In genomic region chr14:21335691-21336314, GRCm38 (mm10) we compare ENCODE assay signal across 17 mouse cellular contexts.
DNase-seq lines count a peak whose midpoint lies in the region; ATAC-seq and TF ChIP-seq lines count a peak whose summit lies in the region.
"Had no signal": no experiment of that assay in that cellular context is flagged by ENCODE, and none has a peak within 500 bp of the region (broad histone marks: within the 10 kb centered on the region; RNA-seq: fewer than 3 reads in every experiment).

No protein-coding gene starts in this region.

- no peak overlapping the region for H3K4me3 ChIP-seq in intestine, embryonic 14.5 days (ENCODE audit: low read depth, low read length)
- no peak overlapping the region for H3K4me3 ChIP-seq in intestine, embryonic 15.5 days (replicated peaks)
- H3K4me3 ChIP-seq: embryonic facial prominence, embryonic 12.5 days; forebrain, embryonic 13.5 days; limb, embryonic 12.5 days; liver, embryonic 15.5 days; midbrain, embryonic 12.5 days; stomach, embryonic 15.5 days had no signal

- ATAC-seq in frontal cortex, adult (ENCODE audit: low TSS enrichment), result 0 out of 2 replicates have a peak, but pooled peaks have one; percentile 50
- ATAC-seq in intestine, embryonic 14.5 days (replicated peaks; ENCODE audit: low FRiP score, low TSS enrichment, low read depth), result no peak
- no peak for ATAC-seq in intestine, embryonic 15.5 days
- ATAC-seq: forebrain, embryonic 13.5 days had no signal

- H3K9me3 ChIP-seq in intestine, embryonic 14.5 days (ENCODE audit: control insufficient read depth, low read length), result no peaks in the 10 kb centered on the region
- H3K9me3 ChIP-seq in intestine, embryonic 15.5 days, result no peaks in the 10 kb centered on the region
- H3K9me3 ChIP-seq: embryonic facial prominence, embryonic 12.5 days; forebrain, embryonic 13.5 days; limb, embryonic 12.5 days; liver, embryonic 15.5 days; midbrain, embryonic 12.5 days; stomach, embryonic 15.5 days had no signal

- no peaks in the 10 kb centered on the region for H3K36me3 ChIP-seq in intestine, embryonic 14.5 days (ENCODE audit: control insufficient read depth, insufficient read depth, low read length)
- H3K36me3 ChIP-seq in intestine, embryonic 15.5 days, result no peaks in the 10 kb centered on the region
- H3K36me3 ChIP-seq: embryonic facial prominence, embryonic 12.5 days; liver, embryonic 15.5 days; midbrain, embryonic 12.5 days; stomach, embryonic 15.5 days had no signal

- 78% methylated on average over 11 of the region's 11 CpGs for WGBS in intestine, embryonic 14.5 days
- WGBS in intestine, embryonic 15.5 days, result 80% methylated on average over 11 of the region's 11 CpGs

- no peak for TF ChIP-seq POLR2A in brain, embryonic 14.5 days (IDR thresholded peaks at IDR 0.05; ENCODE audit: borderline replicate concordance, extremely low read depth, insufficient read depth, insufficient read length, poor library complexity, severe bottlenecking)

- no peaks in the 10 kb centered on the region for H3K4me1 ChIP-seq in intestine, embryonic 14.5 days (replicated peaks; ENCODE audit: control insufficient read depth, insufficient read depth, low read length)
- H3K4me1 ChIP-seq in intestine, embryonic 15.5 days (replicated peaks), result no peaks in the 10 kb centered on the region
- H3K4me1 ChIP-seq: embryonic facial prominence, embryonic 12.5 days; liver, embryonic 15.5 days; stomach, embryonic 15.5 days had no signal

- no peak for TF ChIP-seq CTCF in brain, embryonic 14.5 days (IDR thresholded peaks at IDR 0.05; ENCODE audit: borderline replicate concordance, extremely low read depth, insufficient read depth, insufficient read length)

- no peak for DNase-seq in frontal cortex, postnatal 14 days (ENCODE audit: low spot score in 2 of 2)
- DNase-seq in intestine, embryonic 14.5 days (ENCODE audit: low spot score), result peak; percentile 48
- peak; percentile 30 for DNase-seq in brain, embryonic 14.5 days (ENCODE audit: low read depth)
- DNase-seq in retina, embryonic 14.5 days (ENCODE audit: low spot score), result peak; percentile 22
- DNase-seq in urinary bladder, postnatal 25 days (ENCODE audit: low spot score), result no peak
- DNase-seq: cerebellum, adult 11 months; kidney, adult 11 months; kidney, postnatal 10 days; lung, postnatal 14 days had no signal

- H3K27ac ChIP-seq in intestine, embryonic 14.5 days (ENCODE audit: low read depth), result no peak overlapping the region
- H3K27ac ChIP-seq in intestine, embryonic 15.5 days, result no peak overlapping the region
- H3K27ac ChIP-seq: embryonic facial prominence, embryonic 12.5 days; forebrain, embryonic 13.5 days; limb, embryonic 12.5 days; liver, embryonic 15.5 days; midbrain, embryonic 12.5 days; stomach, embryonic 15.5 days had no signal

- H3K9ac ChIP-seq in intestine, embryonic 14.5 days (ENCODE audit: low read length), result no peak overlapping the region
- H3K9ac ChIP-seq in intestine, embryonic 15.5 days, result no peak overlapping the region
- H3K9ac ChIP-seq: embryonic facial prominence, embryonic 12.5 days; forebrain, embryonic 13.5 days; limb, embryonic 12.5 days; liver, embryonic 15.5 days; midbrain, embryonic 12.5 days; stomach, embryonic 15.5 days had no signal

- no peak overlapping the region for H3K4me2 ChIP-seq in intestine, embryonic 14.5 days (ENCODE audit: low read length)
- H3K4me2 ChIP-seq in intestine, embryonic 15.5 days (replicated peaks), result no peak overlapping the region
- H3K4me2 ChIP-seq: embryonic facial prominence, embryonic 12.5 days; forebrain, embryonic 13.5 days; limb, embryonic 12.5 days; liver, embryonic 15.5 days; midbrain, embryonic 12.5 days; stomach, embryonic 15.5 days had no signal

- no peaks in the 10 kb centered on the region for H3K27me3 ChIP-seq in intestine, embryonic 14.5 days (replicated peaks; ENCODE audit: control insufficient read depth, insufficient read depth, low read length)
- H3K27me3 ChIP-seq in intestine, embryonic 15.5 days (replicated peaks), result no peaks in the 10 kb centered on the region
- H3K27me3 ChIP-seq: embryonic facial prominence, embryonic 12.5 days; forebrain, embryonic 13.5 days; limb, embryonic 12.5 days; liver, embryonic 15.5 days; midbrain, embryonic 12.5 days; stomach, embryonic 15.5 days had no signal

Comparison
In these comparisons a context has a peak if more than half of its experiments do, and no peak if none do; other contexts are left out.
1. DNase-seq: peak in intestine, embryonic 14.5 days (single experiment), brain, embryonic 14.5 days (single experiment) and retina, embryonic 14.5 days (single experiment); none in frontal cortex, postnatal 14 days (0 of 2) and urinary bladder, postnatal 25 days (single experiment).